Mouse (Mus musculus): ENCODE data around the gene Hecw2.

GRCm38 (mm10) chr1:53766112-53766511 is 428.9 kb downstream of the Hecw2 start:
- no peak for TF ChIP-seq CTCF (IDR thresholded peaks at IDR 0.05; ENCODE audit: low read depth)
- no peak for TF ChIP-seq EP300 (IDR thresholded peaks at IDR 0.05; ENCODE audit: low read depth)

Data from liver, embryonic 14.5 days (tissue).